Mouse (Mus musculus) thymus, adult 2 months (tissue): ENCODE data around the gene Dyrk1a.

Experiments
- CTCF ChIP-seq: fragments of 200-500 bp; IDR thresholded peaks from 2 replicates; pipeline ENCODE4 v1.5.1; 2012; ENCODE audit warnings: mild to moderate bottlenecking, control low read depth, low read length, moderate library complexity, borderline replicate concordance; ENCODE audit not compliant: control insufficient read depth, poor library complexity, insufficient read depth; ENCODE audit errors: extremely low read depth
- POLR2A ChIP-seq: fragments of 200-500 bp; IDR thresholded peaks from 2 replicates; pipeline ENCODE4 v1.6.1; 2012; ENCODE audit warnings: mild to moderate bottlenecking, low read length, control low read depth, moderate library complexity; ENCODE audit not compliant: control insufficient read depth, poor library complexity, insufficient read depth; ENCODE audit errors: extremely low read depth

GRCm38 (mm10) chr16:94567751-94568150, 2.1 kb upstream of the Dyrk1a start:
- no peak for TF ChIP-seq CTCF
- no peak for TF ChIP-seq POLR2A
